Mouse (Mus musculus): Measurements from ENCODE around the gene Ddi2.

Ddi2 gene

GRCm38 (mm10) chr4:141688505-141688904 is 34.7 kb downstream of the Ddi2 start:
- no peak for DNase-seq (ENCODE audit: low spot score)

- DNase-seq (ENCODE audit: low spot score): no peak
Observed at GRCm38 (mm10) chr4:141686525-141686924, 36.7 kb downstream of the Ddi2 start.

GRCm38 (mm10) chr4:141686093-141686492 is 37.1 kb downstream of the Ddi2 start:
- no peak for DNase-seq (ENCODE audit: low spot score)

- no peak for DNase-seq (ENCODE audit: low spot score)
Observed at GRCm38 (mm10) chr4:141685499-141685898, 37.7 kb downstream of the Ddi2 start, which contains the start of gene Rsc1a1. TSS of gene Rsc1a1 (minus strand) at chr4:141685599.

GRCm38 (mm10) chr4:141682706-141683230 is 40.5 kb downstream of the Ddi2 start:
- peak; percentile 75 for DNase-seq (ENCODE audit: low spot score)

- DNase-seq (ENCODE audit: low spot score): no peak
Observed at GRCm38 (mm10) chr4:141681767-141682166, 41.5 kb downstream of the Ddi2 start.

- no peak for DNase-seq (ENCODE audit: low spot score)
Observed at GRCm38 (mm10) chr4:141680892-141681291, 42.3 kb downstream of the Ddi2 start.

GRCm38 (mm10) chr4:141679016-141679415 is 44.2 kb downstream of the Ddi2 start:
- DNase-seq (ENCODE audit: low spot score): no peak

- DNase-seq (ENCODE audit: low spot score): no peak
Observed at GRCm38 (mm10) chr4:141676462-141676979, 46.7 kb downstream of the Ddi2 start.

GRCm38 (mm10) chr4:141672325-141672724 is 50.9 kb downstream of the Ddi2 start:
- no peak for DNase-seq (ENCODE audit: low spot score)

GRCm38 (mm10) chr4:141671389-141671788 is 51.8 kb downstream of the Ddi2 start:
- DNase-seq (ENCODE audit: low spot score): no peak

- no peak for DNase-seq (ENCODE audit: low spot score)
Observed at GRCm38 (mm10) chr4:141669898-141670712, 53.1 kb downstream of the Ddi2 start.

GRCm38 (mm10) chr4:141664799-141665198 is 58.4 kb downstream of the Ddi2 start, which contains the start of gene Plekhm2:
TSS of gene Plekhm2 (minus strand) at chr4:141664899.
- DNase-seq (ENCODE audit: low spot score): no peak

- peak; percentile 64 for DNase-seq (ENCODE audit: low spot score)
Observed at GRCm38 (mm10) chr4:141664011-141664745, 59.0 kb downstream of the Ddi2 start.

GRCm38 (mm10) chr4:141663122-141663931 is 59.9 kb downstream of the Ddi2 start:
- DNase-seq (ENCODE audit: low spot score): no peak

GRCm38 (mm10) chr4:141660884-141661283 is 62.3 kb downstream of the Ddi2 start:
- DNase-seq (ENCODE audit: low spot score): no peak

- no peak for DNase-seq (ENCODE audit: low spot score)
Observed at GRCm38 (mm10) chr4:141659739-141660138, 63.5 kb downstream of the Ddi2 start.

GRCm38 (mm10) chr4:141658846-141659484 is 64.3 kb downstream of the Ddi2 start:
- DNase-seq (ENCODE audit: low spot score): no peak

- DNase-seq (ENCODE audit: low spot score): no peak
Observed at GRCm38 (mm10) chr4:141656932-141657331, 66.3 kb downstream of the Ddi2 start.

GRCm38 (mm10) chr4:141655908-141656608 is 67.2 kb downstream of the Ddi2 start:
- DNase-seq (ENCODE audit: low spot score): peak; percentile 75

- no peak for DNase-seq (ENCODE audit: low spot score)
Observed at GRCm38 (mm10) chr4:141654509-141654908, 68.7 kb downstream of the Ddi2 start.

Data from ovary, adult 18-20 months (tissue).